Mouse (Mus musculus) limb, embryonic 14.5 days (tissue): ENCODE data around the gene Tpra1. TPM values are rescaled to one million over a fixed set of nuclear protein-coding genes. Genes with fewer than 3 reads are reported as not detected.

Experiments
- ATAC-seq: fragments of 200-750 bp; cut with Nextera tagmentation; 2 replicates; pipeline ENCODE4 v1.8.0; 2017; ENCODE audit warnings: low read depth, moderate number of reproducible peaks, moderate TSS enrichment; ENCODE audit not compliant: low FRiP score
- DNase-seq: peaks from one replicate; pipeline ENCODE4 v3.0.0-alpha.2; 2015; ENCODE audit warnings: low spot score
- H3K27ac ChIP-seq: fragments of 300-500 bp; sonication (generic); replicated peaks from 2 replicates; pipeline ENCODE4 v1.5.1; 2014; ENCODE audit warnings: low read depth, mild to moderate bottlenecking, low read length, moderate library complexity, mixed read lengths
- H3K27me3 ChIP-seq: fragments of 300-500 bp; sonication (generic); 2 replicates; pipeline ENCODE4 v1.6.1; 2014; ENCODE audit warnings: low read length, mixed read lengths; ENCODE audit not compliant: control insufficient read depth, insufficient read depth
- H3K36me3 ChIP-seq: fragments of 300-500 bp; sonication (generic); 2 replicates; pipeline ENCODE4 v1.6.1; 2014; ENCODE audit warnings: mild to moderate bottlenecking, low read length, moderate library complexity, mixed read lengths; ENCODE audit not compliant: control insufficient read depth, insufficient read depth
- H3K4me1 ChIP-seq: fragments of 300-500 bp; sonication (generic); 2 replicates; pipeline ENCODE4 v1.6.1; 2014; ENCODE audit warnings: antibody characterized with exemption, low read length, mixed read lengths; ENCODE audit not compliant: control insufficient read depth, insufficient read depth
- H3K4me2 ChIP-seq: fragments of 300-500 bp; sonication (generic); replicated peaks from 2 replicates; pipeline ENCODE4 v1.6.1; 2014; ENCODE audit warnings: low read depth, mild to moderate bottlenecking, low read length, moderate library complexity; ENCODE audit not compliant: severe bottlenecking
- H3K4me3 ChIP-seq: fragments of 300-500 bp; sonication (generic); replicated peaks from 2 replicates; pipeline ENCODE4 v1.5.1; 2014; ENCODE audit warnings: low read length
- H3K9ac ChIP-seq: fragments of 300-500 bp; sonication (generic); 2 replicates; pipeline ENCODE4 v1.6.1; 2014; ENCODE audit warnings: mild to moderate bottlenecking, low read depth, low read length, moderate library complexity; ENCODE audit not compliant: severe bottlenecking
- H3K9me3 ChIP-seq: fragments of 300-500 bp; sonication (generic); 2 replicates; pipeline ENCODE4 v1.6.1; 2016; ENCODE audit warnings: low read length; ENCODE audit not compliant: control insufficient read depth
- POLR2A ChIP-seq: fragments of 200-500 bp; IDR thresholded peaks from 2 replicates; pipeline ENCODE4 v1.8.0; 2012; ENCODE audit warnings: inconsistent platforms, mild to moderate bottlenecking, moderate library complexity, borderline replicate concordance; ENCODE audit not compliant: insufficient read depth, insufficient read length; ENCODE audit errors: extremely low read depth
- WGBS: fragments of 180-500 bp; shearing (Covaris S2); extraction: QIAGEN DNeasy Blood & Tissue Kit; methylation state at CpG from one replicate; pipeline ENCODE4 v1.1.7; 2014; 5-methylcytosine and 5-hydroxymethylcytosine counted together
- polyA plus RNA-seq, 2 experiments: library from polyadenylated mRNA; depleted of rRNA in 1 of 2; stranded (reverse) in 1 of 2; unstranded in 1 of 2; fragments of >200 nt; fragmentation: Nextera tagmentation in 1 of 2; extraction: Ambion mirVana in 1 of 2; gene quantifications; 2 replicates each; pipeline versions ENCODE4 v1.2.1 to v1.2.3; 2012 to 2014

The Tpra1 gene
- polyA plus RNA-seq, 2 experiments = 62.2 to 141 TPM

- WGBS = 58% methylated on average over 4 of the region's 4 CpGs
- no peaks in the 10 kb centered on the region for H3K36me3 ChIP-seq
Observed at GRCm38 (mm10) chr6:88934132-88934531, 32.1 kb downstream of the Tpra1 start.

DNA sequence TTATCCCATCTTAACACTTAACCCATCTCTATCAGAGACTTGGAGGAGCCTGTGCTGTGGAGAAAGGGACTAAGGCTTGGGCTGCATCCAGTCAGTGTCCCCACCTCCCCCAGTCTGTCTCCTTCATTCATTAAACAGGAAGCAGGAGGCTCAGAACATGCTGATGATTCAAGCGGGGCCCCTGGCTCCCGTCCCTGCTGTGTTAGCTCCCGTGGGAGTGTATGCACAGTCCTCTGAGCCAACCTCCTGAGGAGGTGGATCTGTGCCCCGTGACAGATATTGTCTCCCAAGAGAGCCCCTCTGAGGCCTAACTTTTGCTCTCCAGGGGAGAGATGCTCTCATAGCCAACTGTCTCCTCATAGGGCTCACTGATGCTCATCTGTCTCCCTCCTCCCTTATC lies 32.8 kb downstream of the Tpra1 start:
- no peak for DNase-seq
- Histone ChIP-seq H3K9me3 (no peaks in the 10 kb centered on the region), H3K36me3 (no peaks in the 10 kb centered on the region), H3K27ac (no peak overlapping the region), H3K9ac (no peak overlapping the region), H3K27me3 (no peaks in the 10 kb centered on the region), H3K4me1 (peaks cover 7% of the 10 kb centered on the region; the same call in 1 of the 2 replicates), H3K4me3 (no peak overlapping the region), H3K4me2 (no peak overlapping the region)
- TF ChIP-seq POLR2A = no peak
- no peak for ATAC-seq
- WGBS = 36% methylated on average over 4 of the region's 4 CpGs

More at GRCm38 (mm10) chr6:88934132-88934531, 32.1 kb downstream of the Tpra1 start:
- no peak overlapping the region for H3K9ac ChIP-seq
- H3K27ac ChIP-seq = no peak overlapping the region
- DNase-seq (no peak), ATAC-seq (no peak)
- H3K9me3 ChIP-seq = no peaks in the 10 kb centered on the region
- no peak overlapping the region for H3K4me3 ChIP-seq
- H3K4me1 ChIP-seq = 0 out of 2 replicates have a peak, but pooled peaks cover 4% of the 10 kb centered on the region
- H3K27me3 ChIP-seq = no peaks in the 10 kb centered on the region
- no peak for TF ChIP-seq POLR2A
- H3K4me2 ChIP-seq = no peak overlapping the region

DNA sequence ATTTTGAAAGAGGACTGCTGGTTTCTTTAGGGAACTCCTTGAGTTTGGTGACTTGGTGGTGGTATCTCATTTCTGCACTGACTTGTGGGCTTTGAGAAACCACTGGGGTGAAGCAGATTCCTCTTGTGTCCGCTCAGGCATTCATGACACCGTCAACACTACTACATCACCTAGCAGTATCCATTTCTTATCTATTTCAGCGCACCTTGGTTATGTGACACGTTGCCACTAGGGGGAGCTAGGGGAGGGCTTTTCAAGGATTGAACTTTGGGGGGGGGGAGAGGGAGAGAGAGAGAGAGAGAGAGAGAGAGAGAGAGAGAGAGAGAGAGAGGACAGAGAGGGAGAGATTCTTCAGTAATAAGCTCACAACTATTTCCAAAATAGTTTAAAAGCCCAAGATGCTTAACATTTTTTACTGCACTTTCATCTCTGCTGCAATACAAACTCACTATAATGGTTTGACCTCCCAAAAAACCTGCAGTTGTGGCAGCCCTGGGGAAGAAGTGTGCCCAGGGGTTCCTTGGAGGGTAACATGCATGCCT lies 33.8 kb downstream of the Tpra1 start:
- Histone ChIP-seq H3K4me2 (no peak overlapping the region), H3K9me3 (no peaks in the 10 kb centered on the region), H3K27ac (no peak overlapping the region), H3K4me3 (no peak overlapping the region), H3K9ac (no peak overlapping the region), H3K4me1 (peaks cover 7% of the 10 kb centered on the region; the same call in 1 of the 2 replicates), H3K36me3 (no peaks in the 10 kb centered on the region), H3K27me3 (no peaks in the 10 kb centered on the region)
- 16% methylated on average over 4 of the region's 4 CpGs for WGBS
- TF ChIP-seq POLR2A = no peak
- no peak for DNase-seq
- no peak for ATAC-seq

DNA sequence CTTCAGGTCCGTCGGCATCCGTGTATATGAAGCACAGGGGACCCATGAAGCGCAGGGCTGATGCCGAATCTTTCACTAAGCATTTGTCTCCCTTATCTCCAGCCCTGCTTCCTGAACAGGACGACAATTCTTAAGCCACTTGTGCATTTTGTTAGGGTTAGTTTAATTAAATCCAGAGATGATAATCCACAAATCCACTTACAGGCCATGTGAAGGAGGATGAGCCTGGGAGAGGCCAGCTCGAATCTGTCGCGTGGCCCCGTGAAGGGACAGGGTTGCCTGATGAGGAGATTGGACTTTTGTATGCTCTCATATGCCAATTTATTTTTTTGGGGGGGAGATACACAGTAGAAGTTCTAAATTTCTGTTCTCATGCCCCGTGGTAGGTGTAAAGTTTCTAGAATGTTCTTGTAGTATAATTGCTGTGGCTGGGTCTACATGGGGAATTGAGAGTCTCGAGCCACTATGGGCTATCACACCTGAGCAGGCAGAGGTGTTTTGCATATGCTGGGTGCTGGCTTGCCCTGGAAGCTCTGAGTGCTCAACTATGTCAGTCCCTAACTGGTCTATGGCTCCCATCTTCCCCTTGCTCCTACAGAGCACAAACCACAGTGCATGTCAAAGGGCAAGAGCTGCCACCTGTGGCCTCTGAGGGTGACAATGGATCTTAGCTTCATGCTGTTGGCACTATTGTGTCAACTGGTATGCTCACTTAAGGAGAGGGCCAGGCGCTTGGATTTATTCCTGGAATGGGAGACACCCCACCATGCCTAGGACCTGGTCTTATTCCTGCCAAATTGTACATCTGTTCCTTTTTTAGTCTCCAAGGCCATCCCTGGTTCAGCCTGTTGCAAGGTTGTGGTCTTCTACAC lies 34.5 kb downstream of the Tpra1 start:
- H3K4me1 ChIP-seq = peaks cover 7% of the 10 kb centered on the region; the same call in 1 of the 2 replicates
- TF ChIP-seq POLR2A = no peak
- H3K4me2 ChIP-seq = no peak overlapping the region
- no peaks in the 10 kb centered on the region for H3K27me3 ChIP-seq
- H3K9ac ChIP-seq = no peak overlapping the region
- DNase-seq = no peak
- H3K36me3 ChIP-seq = no peaks in the 10 kb centered on the region
- no peak overlapping the region for H3K27ac ChIP-seq
- H3K9me3 ChIP-seq = no peaks in the 10 kb centered on the region
- H3K4me3 ChIP-seq = no peak overlapping the region
- WGBS = 59% methylated on average over 13 of the region's 13 CpGs
- no peak for ATAC-seq

- no peak for TF ChIP-seq POLR2A
- Histone ChIP-seq H3K9ac (no peak overlapping the region), H3K27ac (no peak overlapping the region), H3K4me2 (no peak overlapping the region), H3K27me3 (no peaks in the 10 kb centered on the region), H3K9me3 (no peaks in the 10 kb centered on the region), H3K36me3 (no peaks in the 10 kb centered on the region), H3K4me1 (peaks cover 7% of the 10 kb centered on the region; the same call in 1 of the 2 replicates), H3K4me3 (no peak overlapping the region)
- WGBS = 44% methylated on average over 4 of the region's 4 CpGs
- ATAC-seq (no peak), DNase-seq (no peak)
Observed at GRCm38 (mm10) chr6:88937214-88937549, 35.1 kb downstream of the Tpra1 start.
